Mouse (Mus musculus): ENCODE measurements around the gene Optn. TPM values are rescaled to one million over a fixed set of nuclear protein-coding genes. Genes with fewer than 3 reads are reported as not detected.
A peak's percentile ranks its signal among the peaks of the same experiment; 100 is the strongest.

Optn gene
- polyA plus RNA-seq, 1 experiment from 2014 or later: 13.0 TPM

GRCm38 (mm10) chr2:5027057-5027456, 36.8 kb downstream of the Optn start:
- Histone ChIP-seq H3K4me3 (no peak overlapping the region), H3K36me3 (peaks cover 38% of the 10 kb centered on the region), H3K27me3 (replicated peaks) (no peaks in the 10 kb centered on the region), H3K27ac (replicated peaks) (no peak overlapping the region), H3K9ac (no peak overlapping the region), H3K4me2 (no peak overlapping the region), H3K9me3 (no peaks in the 10 kb centered on the region), H3K4me1 (peaks cover 13% of the 10 kb centered on the region)
- no peak for ATAC-seq (ENCODE audit: extremely low read depth, insufficient number of reproducible peaks, low FRiP score, low TSS enrichment)
- 80% methylated on average over 6 of the region's 6 CpGs for WGBS

DNA sequence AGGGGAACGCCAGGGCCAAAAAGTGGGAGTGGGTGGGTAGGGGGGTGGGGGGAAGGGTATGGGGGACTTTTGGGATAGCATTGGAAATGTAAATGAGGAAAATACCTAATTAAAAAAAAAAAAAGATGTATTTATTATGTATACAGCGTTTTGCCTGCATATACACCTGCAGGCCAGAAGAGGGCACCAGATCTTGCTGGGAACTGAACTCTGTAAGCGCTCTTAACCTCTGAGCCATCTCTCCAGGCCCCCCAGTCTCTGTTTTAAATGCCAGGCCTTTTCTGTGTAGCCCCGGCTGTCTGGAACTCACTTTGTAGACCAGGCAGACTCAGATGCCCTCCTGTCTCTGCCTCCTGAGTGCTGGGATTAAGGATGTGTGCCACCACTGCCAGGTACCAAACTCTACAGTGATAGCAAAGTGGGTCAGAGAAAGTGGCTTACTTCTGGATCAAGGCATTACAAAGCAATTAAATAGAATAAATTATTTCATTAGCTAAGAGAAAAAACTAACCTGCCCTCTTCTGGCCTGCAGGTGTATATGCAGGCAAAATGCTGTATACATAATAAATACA, 38.6 kb downstream of the Optn start:
- H3K27me3 ChIP-seq (replicated peaks): no peaks in the 10 kb centered on the region
- H3K9ac ChIP-seq: no peak overlapping the region
- H3K9me3 ChIP-seq: no peaks in the 10 kb centered on the region
- ATAC-seq (ENCODE audit: extremely low read depth, insufficient number of reproducible peaks, low FRiP score, low TSS enrichment): no peak
- peaks cover 31% of the 10 kb centered on the region for H3K36me3 ChIP-seq
- WGBS: 46% methylated on average over 3 of the region's 4 CpGs
- no peak overlapping the region for H3K4me2 ChIP-seq
- peaks cover 13% of the 10 kb centered on the region for H3K4me1 ChIP-seq
- H3K4me3 ChIP-seq: no peak overlapping the region
- no peak overlapping the region for H3K27ac ChIP-seq (replicated peaks)

- Histone ChIP-seq H3K9me3 (no peaks in the 10 kb centered on the region), H3K4me1 (peaks cover 13% of the 10 kb centered on the region), H3K27ac (replicated peaks) (no peak overlapping the region), H3K9ac (no peak overlapping the region), H3K27me3 (replicated peaks) (no peaks in the 10 kb centered on the region), H3K4me3 (no peak overlapping the region), H3K36me3 (peaks cover 25% of the 10 kb centered on the region), H3K4me2 (no peak overlapping the region)
- WGBS: 76% methylated on average over 14 of the region's 14 CpGs
- no peak for ATAC-seq (ENCODE audit: extremely low read depth, insufficient number of reproducible peaks, low FRiP score, low TSS enrichment)
These were observed 40.0 kb downstream of the Optn start for GRCm38 (mm10) chr2:5023699-5024399.

GRCm38 (mm10) chr2:5023275-5023674, 40.6 kb downstream of the Optn start:
- peaks cover 25% of the 10 kb centered on the region for H3K36me3 ChIP-seq
- no peaks in the 10 kb centered on the region for H3K9me3 ChIP-seq
- H3K9ac ChIP-seq: 0 out of 2 replicates have a peak overlapping the region, but pooled peaks have one; percentile 37
- peaks cover 11% of the 10 kb centered on the region for H3K4me1 ChIP-seq
- H3K27me3 ChIP-seq (replicated peaks): no peaks in the 10 kb centered on the region
- H3K4me3 ChIP-seq: no peak overlapping the region
- no peak overlapping the region for H3K27ac ChIP-seq (replicated peaks)
- 21% methylated on average over 2 of the region's 2 CpGs for WGBS
- no peak for ATAC-seq (ENCODE audit: extremely low read depth, insufficient number of reproducible peaks, low FRiP score, low TSS enrichment)
- H3K4me2 ChIP-seq: no peak overlapping the region

- no peaks in the 10 kb centered on the region for H3K9me3 ChIP-seq
- no peak overlapping the region for H3K4me3 ChIP-seq
- no peak overlapping the region for H3K27ac ChIP-seq (replicated peaks)
- H3K4me1 ChIP-seq: peaks cover 7% of the 10 kb centered on the region
- H3K4me2 ChIP-seq: no peak overlapping the region
- ATAC-seq (ENCODE audit: extremely low read depth, insufficient number of reproducible peaks, low FRiP score, low TSS enrichment): no peak
- WGBS: 68% methylated on average over 1 of the region's 1 CpGs
- no peaks in the 10 kb centered on the region for H3K27me3 ChIP-seq (replicated peaks)
- H3K9ac ChIP-seq: no peak overlapping the region
- peaks cover 8% of the 10 kb centered on the region for H3K36me3 ChIP-seq
These were observed 44.1 kb downstream of the Optn start for GRCm38 (mm10) chr2:5019708-5020107.

DNA sequence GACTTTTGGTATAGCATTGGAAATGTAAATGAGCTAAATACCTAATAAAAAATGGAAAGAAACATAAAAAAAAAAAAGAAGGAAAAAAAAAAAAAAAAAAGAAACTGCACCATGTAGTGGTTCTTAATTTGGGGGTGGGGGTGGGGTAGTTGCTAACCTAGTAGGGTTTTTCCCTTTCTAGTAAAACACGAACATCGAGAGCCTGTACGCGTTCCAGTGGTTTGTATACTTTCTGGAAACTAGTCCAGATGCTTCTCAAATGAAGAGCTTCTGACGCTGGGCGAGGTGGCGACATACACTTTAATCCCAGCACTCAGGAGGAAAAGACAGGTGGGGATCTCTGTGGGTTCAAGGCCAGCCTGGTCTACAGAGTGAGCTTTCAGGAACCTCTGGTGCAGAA, 46.9 kb downstream of the Optn start:
- Histone ChIP-seq H3K4me1 (peaks cover 3% of the 10 kb centered on the region), H3K27me3 (replicated peaks) (no peaks in the 10 kb centered on the region), H3K36me3 (peaks cover 8% of the 10 kb centered on the region), H3K4me2 (no peak overlapping the region), H3K9me3 (no peaks in the 10 kb centered on the region), H3K4me3 (no peak overlapping the region), H3K9ac (no peak overlapping the region), H3K27ac (replicated peaks) (no peak overlapping the region)
- no peak for ATAC-seq (ENCODE audit: extremely low read depth, insufficient number of reproducible peaks, low FRiP score, low TSS enrichment)
- 85% methylated on average over 7 of the region's 7 CpGs for whole genome bisulfite sequencing

GRCm38 (mm10) chr2:5015527-5015926, 48.3 kb downstream of the Optn start:
- H3K4me2 ChIP-seq: no peak overlapping the region
- H3K4me1 ChIP-seq: peaks cover 13% of the 10 kb centered on the region
- H3K36me3 ChIP-seq: no peaks in the 10 kb centered on the region; the same call in 1 of the 2 replicates
- no peak for ATAC-seq (ENCODE audit: extremely low read depth, insufficient number of reproducible peaks, low FRiP score, low TSS enrichment)
- WGBS: 78% methylated on average over 6 of the region's 6 CpGs
- no peaks in the 10 kb centered on the region for H3K9me3 ChIP-seq
- H3K27ac ChIP-seq (replicated peaks): no peak overlapping the region
- H3K27me3 ChIP-seq (replicated peaks): no peaks in the 10 kb centered on the region
- H3K9ac ChIP-seq: no peak overlapping the region
- H3K4me3 ChIP-seq: no peak overlapping the region

GRCm38 (mm10) chr2:5014616-5015015, 49.2 kb downstream of the Optn start:
- ATAC-seq (ENCODE audit: extremely low read depth, insufficient number of reproducible peaks, low FRiP score, low TSS enrichment): no peak
- 65% methylated on average over 7 of the region's 7 CpGs for WGBS
- Histone ChIP-seq H3K4me3 (no peak overlapping the region), H3K4me2 (no peak overlapping the region), H3K9me3 (no peaks in the 10 kb centered on the region), H3K27ac (replicated peaks) (no peak overlapping the region), H3K36me3 (peaks cover 6% of the 10 kb centered on the region), H3K27me3 (replicated peaks) (no peaks in the 10 kb centered on the region), H3K9ac (no peak overlapping the region), H3K4me1 (peaks cover 13% of the 10 kb centered on the region)

DNA sequence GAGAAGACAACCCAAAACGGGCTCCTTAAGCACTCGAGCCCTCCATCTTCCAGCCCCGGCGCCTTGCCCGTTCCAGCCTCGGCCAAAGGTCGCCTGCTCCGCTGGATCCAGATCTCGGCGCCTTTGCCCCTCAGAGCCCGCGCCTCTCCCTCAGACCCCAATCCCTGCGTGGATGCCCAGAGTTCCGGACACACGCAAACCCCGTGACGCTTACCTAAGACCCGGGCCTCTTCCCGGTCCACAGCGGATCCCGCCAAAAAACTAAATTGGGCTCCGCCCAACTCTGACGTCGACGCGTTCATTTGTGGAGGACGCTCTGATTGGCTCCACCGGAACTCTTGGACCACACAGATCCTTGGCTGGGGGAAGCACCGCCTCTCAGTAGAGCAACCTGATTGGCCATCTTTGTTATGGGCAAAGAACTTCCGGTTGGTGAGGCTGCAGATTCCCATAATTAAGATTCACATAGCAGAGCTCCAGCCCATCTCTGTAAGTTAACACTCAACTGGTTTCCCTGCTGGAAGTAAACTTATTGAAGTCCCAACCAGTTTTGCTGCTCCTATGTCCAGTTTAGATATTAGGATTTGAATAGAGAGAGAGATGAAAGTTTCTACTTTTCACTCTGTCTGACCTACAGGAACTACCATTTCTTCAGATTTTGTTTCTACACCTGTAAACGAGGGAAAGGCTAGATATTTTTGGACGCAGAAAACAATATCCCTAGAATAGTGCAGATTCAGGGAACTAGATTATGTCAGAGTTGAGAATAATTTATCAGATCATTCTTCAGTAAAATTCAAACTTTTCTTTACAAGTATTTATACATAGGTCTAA, 51.1 kb downstream of the Optn start, which contains the start of gene Mcm10:
Mcm10 (minus strand) TSS at position 301 of the 834 bp plus-strand sequence.
- H3K36me3 ChIP-seq: peaks cover 20% of the 10 kb centered on the region
- WGBS: 2% methylated on average over 32 of the region's 32 CpGs
- 0 out of 2 replicates have a peak within 1 kb of the TSS, but pooled peaks have one; percentile 26 for H3K27ac ChIP-seq (replicated peaks)

DNA sequence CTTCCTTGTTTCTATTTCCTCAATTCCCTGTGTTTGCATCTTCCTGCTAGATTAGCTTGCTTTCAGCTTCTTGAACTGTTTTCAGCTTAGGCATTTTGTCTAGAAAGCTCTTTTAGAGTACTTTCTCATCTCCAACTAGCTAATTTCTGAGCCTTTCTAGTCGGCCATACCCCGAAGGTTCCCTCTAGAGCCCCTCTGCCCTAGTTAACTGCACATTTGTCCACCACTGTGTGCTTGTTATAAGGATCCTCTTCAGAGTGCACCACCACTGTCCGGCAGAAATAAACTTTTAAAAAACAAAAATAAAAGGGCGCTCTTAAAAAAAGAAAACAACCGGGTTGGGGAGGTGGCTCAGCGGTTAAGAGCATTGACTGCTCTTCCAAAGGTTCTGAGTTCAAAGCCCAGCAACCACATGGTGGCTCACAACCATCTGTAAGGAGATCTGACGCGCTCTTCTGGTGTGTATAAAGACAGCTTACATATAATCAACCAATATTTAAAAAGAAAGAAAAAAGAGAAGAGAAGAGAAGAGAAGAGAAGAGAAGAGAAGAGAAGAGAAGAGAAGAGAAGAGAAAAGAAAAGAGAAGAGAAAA, 51.9 kb downstream of the Optn start:
- WGBS: 10% methylated on average over 8 of the region's 8 CpGs
- Histone ChIP-seq H3K9me3 (no peaks in the 10 kb centered on the region), H3K27me3 (replicated peaks) (no peaks in the 10 kb centered on the region), H3K4me2 (peak overlapping the region; percentile 74), H3K9ac (peak overlapping the region; percentile 83), H3K4me1 (peaks cover 13% of the 10 kb centered on the region), H3K36me3 (peaks cover 27% of the 10 kb centered on the region), H3K4me3 (peak overlapping the region; percentile 82), H3K27ac (replicated peaks) (no peak overlapping the region)
- ATAC-seq (ENCODE audit: extremely low read depth, insufficient number of reproducible peaks, low FRiP score, low TSS enrichment): no peak

More for the DNA sequence above, 51.1 kb downstream of the Optn start, which contains the start of gene Mcm10:
- H3K4me3 ChIP-seq: peak within 1 kb of the TSS; percentile 82
- no peaks in the 10 kb centered on the region for H3K27me3 ChIP-seq (replicated peaks)
- peaks cover 13% of the 10 kb centered on the region for H3K4me1 ChIP-seq
- peak; percentile 99 for ATAC-seq (ENCODE audit: extremely low read depth, insufficient number of reproducible peaks, low FRiP score, low TSS enrichment)
- no peaks in the 10 kb centered on the region for H3K9me3 ChIP-seq
- peak within 1 kb of the TSS; percentile 83 for H3K9ac ChIP-seq
- peak within 1 kb of the TSS; percentile 74 for H3K4me2 ChIP-seq

DNA sequence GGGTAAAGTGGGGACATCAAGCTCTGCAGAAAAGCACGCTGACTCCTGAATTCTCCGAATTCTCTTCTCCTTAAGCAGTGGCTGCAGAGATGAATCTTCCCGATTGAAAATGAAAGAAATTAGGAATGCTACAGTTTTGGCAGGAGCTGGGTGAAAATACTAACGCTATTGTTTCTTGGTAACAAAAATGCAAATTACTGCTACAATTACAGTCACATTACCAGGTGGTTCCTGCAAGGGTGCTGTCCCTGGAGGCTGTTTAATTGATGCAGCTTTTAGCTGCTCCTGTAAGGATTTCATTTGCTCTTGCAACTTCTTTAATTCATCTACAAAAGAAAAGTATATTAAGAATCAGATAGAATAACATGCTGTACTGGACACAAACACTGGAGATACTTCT, 56.7 kb downstream of the Optn start:
- no peak for ATAC-seq (ENCODE audit: extremely low read depth, insufficient number of reproducible peaks, low FRiP score, low TSS enrichment)
- H3K27ac ChIP-seq (replicated peaks): no peak overlapping the region
- H3K36me3 ChIP-seq: peaks cover 68% of the 10 kb centered on the region
- WGBS: 83% methylated on average over 4 of the region's 4 CpGs
- no peaks in the 10 kb centered on the region for H3K9me3 ChIP-seq
- no peak overlapping the region for H3K4me3 ChIP-seq
- no peak overlapping the region for H3K9ac ChIP-seq
- H3K4me1 ChIP-seq: peaks cover 12% of the 10 kb centered on the region
- H3K4me2 ChIP-seq: no peak overlapping the region
- H3K27me3 ChIP-seq (replicated peaks): no peaks in the 10 kb centered on the region

Data from heart, embryonic 13.5 days (tissue).